Mouse (Mus musculus) erythroblast, adult 5-6 weeks (primary cell): Measurements from ENCODE around the gene Bsg. TPM values are rescaled to one million over a fixed set of nuclear protein-coding genes. Genes with fewer than 3 reads are reported as not detected.
A peak's percentile ranks its signal among the peaks of the same experiment; 100 is the strongest.

Experiments used
- ATAC-seq: replicated peaks from 2 replicates; pipeline ENCODE4 v1.8.0; 2016; ENCODE audit warnings: moderate number of reproducible peaks, mild to moderate bottlenecking, moderate TSS enrichment, inconsistent platforms; ENCODE audit not compliant: poor library complexity, low FRiP score, severe bottlenecking
- total RNA-seq, 2 experiments: library from RNA; stranded (forward) in 1 of 2; stranded (reverse) in 1 of 2; fragments of 150-400 nt in 1 of 2; fragments of 200-764, 138-1000 nt in 1 of 2; gene quantifications; 2 replicates each; pipeline versions ENCODE4 v1.2.3 to v1.2.4; 2015 to 2017; ENCODE audit warnings: low replicate concordance in 2 of 2

The Bsg gene
- 913 and 945 TPM in 2 replicates for total RNA-seq (2015; ENCODE audit: low replicate concordance)
- 805 and 888 TPM in 2 replicates for total RNA-seq (2017; ENCODE audit: low replicate concordance)

- ATAC-seq = peak; percentile 77
These were observed at the start of gene Bsg for GRCm38 (mm10) chr10:79704065-79704969. TSS of gene Bsg (plus strand) at chr10:79704491.

- ATAC-seq = no peak
These were observed 49.3 kb upstream of the Bsg start for GRCm38 (mm10) chr10:79654946-79655395.

GRCm38 (mm10) chr10:79658829-79659228 is 45.5 kb upstream of the Bsg start:
- peak; percentile 61 for ATAC-seq

GRCm38 (mm10) chr10:79660298-79660697 is 44.0 kb upstream of the Bsg start:
- no peak for ATAC-seq

GRCm38 (mm10) chr10:79661861-79662260 is 42.4 kb upstream of the Bsg start:
- ATAC-seq = no peak

- peak; percentile 60 for ATAC-seq
These were observed 40.1 kb upstream of the Bsg start, which contains the start of gene Madcam1 for GRCm38 (mm10) chr10:79664131-79664665. TSS of gene Madcam1 (plus strand) at chr10:79664559.

- ATAC-seq = no peak
These were observed 39.2 kb upstream of the Bsg start for GRCm38 (mm10) chr10:79665051-79665450.

GRCm38 (mm10) chr10:79666493-79666892 is 37.8 kb upstream of the Bsg start:
- no peak for ATAC-seq

GRCm38 (mm10) chr10:79668076-79668475 is 36.2 kb upstream of the Bsg start:
- ATAC-seq = no peak

- peak; percentile 87 for ATAC-seq
These were observed 35.3 kb upstream of the Bsg start, which contains the start of gene Tpgs1 for GRCm38 (mm10) chr10:79668771-79669575. TSS of gene Tpgs1 (plus strand) at chr10:79669369.

GRCm38 (mm10) chr10:79669576-79670057 is 34.7 kb upstream of the Bsg start:
- ATAC-seq = 0 out of 2 replicates have a peak, but pooled peaks have one; percentile 22

- ATAC-seq = no peak
These were observed 34.0 kb upstream of the Bsg start for GRCm38 (mm10) chr10:79670071-79670888.

- no peak for ATAC-seq
These were observed 32.7 kb upstream of the Bsg start for GRCm38 (mm10) chr10:79671396-79672087.

GRCm38 (mm10) chr10:79672088-79672455 is 32.2 kb upstream of the Bsg start:
- ATAC-seq = no peak

GRCm38 (mm10) chr10:79673054-79673453 is 31.2 kb upstream of the Bsg start:
- ATAC-seq = no peak

GRCm38 (mm10) chr10:79675346-79676035 is 28.8 kb upstream of the Bsg start:
- no peak for ATAC-seq

- peak; percentile 16 for ATAC-seq
These were observed 23.4 kb upstream of the Bsg start for GRCm38 (mm10) chr10:79680606-79681495.
